Mouse (Mus musculus): ENCODE data around the gene Gm28308. TPM values are rescaled to one million over a fixed set of nuclear protein-coding genes. Genes with fewer than 3 reads are reported as not detected.

The Gm28308 gene
- total and polyA plus RNA-seq, 3 experiments: not detected

DNA sequence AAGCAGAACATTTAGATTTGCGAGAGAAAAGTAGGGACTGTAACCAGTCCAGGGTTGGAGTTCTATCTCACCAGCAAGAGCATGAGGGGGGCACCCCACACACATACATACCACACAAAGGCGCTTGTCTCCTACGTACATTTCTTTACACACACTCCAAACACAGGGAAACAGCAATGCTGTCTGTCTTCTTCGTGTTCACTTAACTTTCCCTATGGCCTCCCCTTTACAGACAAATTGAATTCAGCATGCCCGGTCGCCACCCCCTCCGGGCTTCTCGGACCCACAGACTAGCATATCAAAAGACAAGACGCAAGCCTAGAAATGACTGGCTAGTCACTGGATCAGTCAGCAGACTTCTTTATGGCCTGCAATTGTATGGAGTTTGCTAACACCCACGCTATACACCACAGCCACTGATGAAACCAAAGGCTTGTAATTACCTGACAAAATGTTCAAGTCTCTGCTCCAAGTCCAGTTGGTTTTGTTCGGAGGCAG lies 32.9 kb downstream of the Gm28308 start:
- intact Hi-C loops (cut with DNase I): no loop called here
- H3K27me3 ChIP-seq (ENCODE audit: control insufficient read depth, insufficient read depth, low read length): peaks cover 15% of the 10 kb centered on the region
- WGBS: 16% methylated on average over 11 of the region's 11 CpGs
- H3K9ac ChIP-seq (ENCODE audit: low read depth, low read length): no peak overlapping the region
- no peak for DNase-seq
- H3K4me1 ChIP-seq (ENCODE audit: control insufficient read depth, insufficient read depth, low read length): no peaks in the 10 kb centered on the region
- peak overlapping the region; percentile 12; the same call in 1 of the 2 replicates for H3K27ac ChIP-seq
- no peaks in the 10 kb centered on the region for H3K36me3 ChIP-seq (ENCODE audit: control insufficient read depth, insufficient read depth, low read length)
- peak overlapping the region; percentile 16; the same call in 1 of the 2 replicates for H3K4me3 ChIP-seq
- H3K79me2 ChIP-seq (replicated peaks; ENCODE audit: control insufficient read depth, insufficient read depth, low read length): no peaks in the 10 kb centered on the region
- TF ChIP-seq EP300 (IDR thresholded peaks at IDR 0.05; ENCODE audit: insufficient read depth, low read depth, low read length) (no peak), CTCF (IDR thresholded peaks at IDR 0.05) (no peak), POLR2A (IDR thresholded peaks at IDR 0.05; ENCODE audit: insufficient read depth, low read depth, low read length) (no peak)

DNA sequence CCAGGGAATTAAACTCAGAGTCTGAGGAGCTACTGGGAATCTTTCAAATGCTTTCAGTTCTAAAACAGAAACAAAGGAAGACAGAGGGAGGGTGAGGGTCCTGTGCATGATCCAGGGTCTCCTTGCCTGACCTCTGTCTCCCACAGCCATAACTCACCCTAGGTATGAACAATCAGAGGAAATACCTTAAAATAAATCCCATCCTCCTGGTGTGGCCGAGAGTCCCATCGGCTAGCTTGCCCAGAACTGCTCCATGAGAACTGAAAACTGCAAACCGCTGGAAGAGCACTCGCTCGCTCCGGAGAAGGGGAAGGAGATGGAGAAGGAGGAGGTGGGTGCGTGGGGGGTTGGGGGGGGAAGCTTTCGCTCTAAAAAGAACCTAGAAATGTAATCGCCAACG lies 33.4 kb downstream of the Gm28308 start:
- Histone ChIP-seq H3K27ac (peak overlapping the region; percentile 26), H3K4me1 (ENCODE audit: control insufficient read depth, insufficient read depth, low read length) (no peaks in the 10 kb centered on the region), H3K36me3 (ENCODE audit: control insufficient read depth, insufficient read depth, low read length) (no peaks in the 10 kb centered on the region), H3K27me3 (ENCODE audit: control insufficient read depth, insufficient read depth, low read length) (peaks cover 16% of the 10 kb centered on the region), H3K9ac (ENCODE audit: low read depth, low read length) (no peak overlapping the region), H3K79me2 (replicated peaks; ENCODE audit: control insufficient read depth, insufficient read depth, low read length) (no peaks in the 10 kb centered on the region), H3K4me3 (peak overlapping the region; percentile 16; the same call in 1 of the 2 replicates)
- intact Hi-C loops (cut with DNase I): no loop called here
- no peak for TF ChIP-seq CTCF (IDR thresholded peaks at IDR 0.05)
- no peak for TF ChIP-seq EP300 (IDR thresholded peaks at IDR 0.05; ENCODE audit: insufficient read depth, low read depth, low read length)
- no peak for TF ChIP-seq POLR2A (IDR thresholded peaks at IDR 0.05; ENCODE audit: insufficient read depth, low read depth, low read length)
- WGBS: 9% methylated on average over 10 of the region's 10 CpGs
- no peak for DNase-seq

DNA sequence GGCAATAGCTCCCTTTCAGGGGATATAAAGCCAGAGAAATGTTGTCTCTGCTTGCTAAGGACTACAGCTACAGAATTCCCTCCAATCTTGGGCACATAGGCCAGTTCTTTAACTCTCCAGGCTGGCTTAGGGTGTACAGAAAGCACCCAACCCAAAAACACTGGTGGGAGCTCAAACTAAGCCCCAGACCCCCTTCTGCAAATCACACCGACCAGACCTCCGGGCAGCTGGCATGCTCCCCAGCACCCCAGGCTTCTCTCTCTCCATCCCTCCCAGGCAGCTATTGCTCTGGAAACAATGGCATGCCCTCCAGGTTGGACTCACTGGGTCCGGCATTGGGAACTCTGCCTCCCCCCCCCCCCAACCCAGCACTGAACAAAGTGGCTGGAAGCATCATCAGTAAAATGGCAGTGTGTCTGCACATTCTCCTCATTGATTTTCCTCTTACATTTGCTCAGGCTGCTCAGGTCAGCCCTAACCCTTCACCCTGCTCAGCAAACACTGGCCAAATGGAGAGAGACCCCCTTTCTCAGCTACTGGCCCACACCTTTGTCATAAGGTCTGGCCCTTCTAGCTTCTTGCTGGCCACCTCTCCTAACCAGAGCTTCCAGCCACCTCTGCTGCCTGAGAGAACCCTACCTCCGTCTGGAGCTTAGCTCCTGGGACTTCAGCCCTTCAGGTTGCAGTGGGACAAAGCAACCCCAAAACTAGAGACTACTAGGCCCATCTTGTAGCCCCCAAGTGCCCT lies 34.0 kb downstream of the Gm28308 start:
- Histone ChIP-seq H3K4me1 (ENCODE audit: control insufficient read depth, insufficient read depth, low read length) (no peaks in the 10 kb centered on the region), H3K36me3 (ENCODE audit: control insufficient read depth, insufficient read depth, low read length) (no peaks in the 10 kb centered on the region), H3K27me3 (ENCODE audit: control insufficient read depth, insufficient read depth, low read length) (peaks cover 12% of the 10 kb centered on the region), H3K4me3 (no peak overlapping the region), H3K9ac (ENCODE audit: low read depth, low read length) (no peak overlapping the region), H3K27ac (peak overlapping the region; percentile 26), H3K79me2 (replicated peaks; ENCODE audit: control insufficient read depth, insufficient read depth, low read length) (no peaks in the 10 kb centered on the region)
- DNase-seq: no peak
- intact Hi-C loops (cut with DNase I): no loop called here
- TF ChIP-seq CTCF (IDR thresholded peaks at IDR 0.05) (no peak), EP300 (IDR thresholded peaks at IDR 0.05; ENCODE audit: insufficient read depth, low read depth, low read length) (no peak), POLR2A (IDR thresholded peaks at IDR 0.05; ENCODE audit: insufficient read depth, low read depth, low read length) (no peak)
- WGBS: 13% methylated on average over 4 of the region's 4 CpGs

DNA sequence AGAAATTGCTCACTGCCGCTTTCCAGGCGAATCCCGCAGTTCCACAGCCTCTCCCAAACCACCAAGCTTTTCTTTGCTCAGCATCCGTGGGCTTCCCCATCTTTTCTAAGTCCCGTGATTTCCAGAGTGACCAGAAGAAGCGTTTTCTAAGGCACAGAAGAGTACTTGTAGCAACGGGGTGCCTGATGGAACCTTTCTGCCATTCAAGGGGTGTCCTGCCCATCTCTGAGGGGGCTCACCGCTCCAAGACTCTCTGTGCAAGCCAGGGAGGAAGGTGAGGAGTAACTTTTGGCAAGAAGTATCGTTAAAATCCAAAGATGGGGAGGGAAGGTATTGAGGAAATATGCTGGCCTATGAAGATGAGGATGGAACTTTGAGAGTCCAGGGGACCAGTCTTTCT lies 35.3 kb downstream of the Gm28308 start:
- TF ChIP-seq CTCF (IDR thresholded peaks at IDR 0.05) (no peak), POLR2A (IDR thresholded peaks at IDR 0.05; ENCODE audit: insufficient read depth, low read depth, low read length) (no peak), EP300 (IDR thresholded peaks at IDR 0.05; ENCODE audit: insufficient read depth, low read depth, low read length) (no peak)
- H3K27ac ChIP-seq: no peak overlapping the region; the same call in 1 of the 2 replicates
- no peaks in the 10 kb centered on the region for H3K36me3 ChIP-seq (ENCODE audit: control insufficient read depth, insufficient read depth, low read length)
- H3K9ac ChIP-seq (ENCODE audit: low read depth, low read length): no peak overlapping the region
- peaks cover 10% of the 10 kb centered on the region for H3K27me3 ChIP-seq (ENCODE audit: control insufficient read depth, insufficient read depth, low read length)
- no peaks in the 10 kb centered on the region for H3K79me2 ChIP-seq (replicated peaks; ENCODE audit: control insufficient read depth, insufficient read depth, low read length)
- intact Hi-C loops (cut with DNase I): no loop called here
- no peak for DNase-seq
- H3K4me1 ChIP-seq (ENCODE audit: control insufficient read depth, insufficient read depth, low read length): no peaks in the 10 kb centered on the region
- 9% methylated on average over 9 of the region's 9 CpGs for WGBS
- no peak overlapping the region for H3K4me3 ChIP-seq

DNA sequence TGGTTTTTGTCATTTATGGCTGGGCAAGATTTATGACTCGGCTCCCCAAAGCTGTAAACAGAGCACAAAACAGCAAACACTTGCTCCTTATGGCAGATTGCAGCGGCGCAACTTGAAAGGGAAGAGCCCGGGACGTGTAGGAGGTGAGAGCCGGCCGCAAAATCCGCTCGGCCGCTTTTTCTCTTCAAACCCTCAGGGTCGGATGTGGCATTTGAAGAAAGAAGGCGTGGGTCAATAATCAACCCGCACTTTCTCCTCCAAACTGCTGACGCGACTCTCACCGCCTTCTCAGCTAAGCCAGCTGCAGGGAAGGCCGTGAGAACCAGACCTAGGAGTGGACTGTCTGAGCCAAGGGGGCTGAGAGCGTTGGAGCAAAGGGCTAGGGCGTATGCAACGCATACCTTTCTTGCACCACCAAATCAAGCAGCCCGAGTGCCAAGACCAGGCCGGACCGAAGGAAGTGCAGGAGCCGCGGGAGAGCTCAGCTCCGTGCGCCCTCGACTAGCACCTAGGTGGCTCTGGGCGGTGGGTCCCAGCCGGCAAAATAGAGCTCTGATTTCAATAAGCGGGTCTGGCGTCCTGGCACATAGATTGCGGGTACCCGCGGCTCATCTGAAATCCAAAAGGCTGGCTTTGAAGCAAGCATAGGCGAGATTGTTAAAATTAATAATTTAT lies 35.9 kb downstream of the Gm28308 start, which contains the start of gene 5730596B20Rik:
Gene 5730596B20Rik (plus strand): TSS at position 438 of the 675 bp plus-strand sequence.
- no peak within 1 kb of the TSS for H3K9ac ChIP-seq (ENCODE audit: low read depth, low read length)
- 5% methylated on average over 36 of the region's 36 CpGs for WGBS
- H3K4me1 ChIP-seq (ENCODE audit: control insufficient read depth, insufficient read depth, low read length): no peaks in the 10 kb centered on the region

More for the DNA sequence above, 35.9 kb downstream of the Gm28308 start, which contains the start of gene 5730596B20Rik:
- intact Hi-C loops (cut with DNase I): no loop called here
- TF ChIP-seq EP300 (IDR thresholded peaks at IDR 0.05; ENCODE audit: insufficient read depth, low read depth, low read length): no peak
- TF ChIP-seq CTCF (IDR thresholded peaks at IDR 0.05): no peak
- TF ChIP-seq POLR2A (IDR thresholded peaks at IDR 0.05; ENCODE audit: insufficient read depth, low read depth, low read length): no peak
- Histone ChIP-seq H3K27ac (peak within 1 kb of the TSS; percentile 48), H3K4me3 (no peak within 1 kb of the TSS; the same call in 1 of the 2 replicates), H3K79me2 (replicated peaks; ENCODE audit: control insufficient read depth, insufficient read depth, low read length) (no peaks in the 10 kb centered on the region), H3K36me3 (ENCODE audit: control insufficient read depth, insufficient read depth, low read length) (no peaks in the 10 kb centered on the region), H3K27me3 (ENCODE audit: control insufficient read depth, insufficient read depth, low read length) (peaks cover 13% of the 10 kb centered on the region)
- no peak for DNase-seq

All from heart, adult 2 months (tissue).